Mouse (Mus musculus): ENCODE data around the gene Apobec4. TPM values are rescaled to one million over a fixed set of nuclear protein-coding genes. Genes with fewer than 3 reads are reported as not detected.

The Apobec4 gene
- total RNA-seq, 1 experiment: not detected

GRCm38 (mm10) chr1:152746426-152746825 lies 3.9 kb upstream of the Apobec4 start:
- no peaks in the 10 kb centered on the region for H3K4me1 ChIP-seq (ENCODE audit: control insufficient read depth in 2 of 2, insufficient read depth in 2 of 2, low read length in 2 of 2, poor library complexity in 1 of 2)
- in situ Hi-C loops (cut with MboI; ENCODE audit: low sequenced_read_pairs in 2 of 2, unreplicated experiment in 2 of 2): loop anchor here (10.0 to 25.0 kb wide), 2 partner anchors 209 to 222 kb away; no protein-coding TSS in a partner anchor
- H3K36me3 ChIP-seq (ENCODE audit: control insufficient read depth, insufficient read depth, low read length, poor library complexity, severe bottlenecking): no peaks in the 10 kb centered on the region
- no peaks in the 10 kb centered on the region for H3K9me3 ChIP-seq (ENCODE audit: control insufficient read depth, insufficient read depth, low read depth, low read length)
- H3K4me3 ChIP-seq (ENCODE audit: insufficient read depth in 1 of 2, low read depth in 1 of 2, low read length in 2 of 2, poor library complexity in 1 of 2, severe bottlenecking in 1 of 2): no peak overlapping the region
- no peak overlapping the region for H3K27ac ChIP-seq (ENCODE audit: insufficient read depth, low read depth, low read length, poor library complexity, severe bottlenecking)
- peak; percentile 75 for DNase-seq (ENCODE audit: low read depth, low spot score)
- no peak overlapping the region for H3K9ac ChIP-seq (ENCODE audit: insufficient read depth, low read depth, low read length, poor library complexity, severe bottlenecking)
- TF ChIP-seq HCFC1 (IDR thresholded peaks at IDR 0.05; ENCODE audit: borderline replicate concordance, insufficient read depth, low read length) (no peak), MAFK (IDR thresholded peaks at IDR 0.05; ENCODE audit: insufficient read depth, low read depth, low read length) (no peak), ZC3H11A (IDR thresholded peaks at IDR 0.05; ENCODE audit: borderline replicate concordance, low read depth, low read length) (peak; percentile 83), CHD2 (IDR thresholded peaks at IDR 0.05; ENCODE audit: low read depth, low read length) (no peak), ZNF384 (IDR thresholded peaks at IDR 0.05; ENCODE audit: low read depth, low read length) (no peak)

GRCm38 (mm10) chr1:152749276-152749675 lies 1.1 kb upstream of the Apobec4 start:
- DNase-seq (ENCODE audit: low read depth, low spot score): no peak
- H3K27ac ChIP-seq (ENCODE audit: insufficient read depth, low read depth, low read length, poor library complexity, severe bottlenecking): no peak overlapping the region
- in situ Hi-C loops (cut with MboI; ENCODE audit: low sequenced_read_pairs in 2 of 2, unreplicated experiment in 2 of 2): loop anchor here (10.0 to 25.0 kb wide), 2 partner anchors 212 to 224 kb away; no protein-coding TSS in a partner anchor

GRCm38 (mm10) chr1:152761791-152762190 lies 11.4 kb downstream of the Apobec4 start:
- Histone ChIP-seq H3K9me3 (ENCODE audit: control insufficient read depth, insufficient read depth, low read depth, low read length) (no peaks in the 10 kb centered on the region), H3K9ac (ENCODE audit: insufficient read depth, low read depth, low read length, poor library complexity, severe bottlenecking) (no peak overlapping the region), H3K27ac (ENCODE audit: insufficient read depth, low read depth, low read length, poor library complexity, severe bottlenecking) (no peak overlapping the region), H3K4me1 (ENCODE audit: control insufficient read depth in 2 of 2, insufficient read depth in 2 of 2, low read length in 2 of 2, poor library complexity in 1 of 2) (no peaks in the 10 kb centered on the region), H3K36me3 (ENCODE audit: control insufficient read depth, insufficient read depth, low read length, poor library complexity, severe bottlenecking) (no peaks in the 10 kb centered on the region), H3K4me3 (ENCODE audit: insufficient read depth in 1 of 2, low read depth in 1 of 2, low read length in 2 of 2, poor library complexity in 1 of 2, severe bottlenecking in 1 of 2) (no peak overlapping the region)
- in situ Hi-C loops (cut with MboI; ENCODE audit: low sequenced_read_pairs in 2 of 2, unreplicated experiment in 2 of 2): no loop called here
- DNase-seq (ENCODE audit: low read depth, low spot score): no peak
- TF ChIP-seq HCFC1 (IDR thresholded peaks at IDR 0.05; ENCODE audit: borderline replicate concordance, insufficient read depth, low read length): no peak
- TF ChIP-seq CHD2 (IDR thresholded peaks at IDR 0.05; ENCODE audit: low read depth, low read length): no peak
- no peak for TF ChIP-seq ZNF384 (IDR thresholded peaks at IDR 0.05; ENCODE audit: low read depth, low read length)
- TF ChIP-seq ZC3H11A (IDR thresholded peaks at IDR 0.05; ENCODE audit: borderline replicate concordance, low read depth, low read length): no peak
- no peak for TF ChIP-seq MAFK (IDR thresholded peaks at IDR 0.05; ENCODE audit: insufficient read depth, low read depth, low read length)

More at GRCm38 (mm10) chr1:152749276-152749675, 1.1 kb upstream of the Apobec4 start:
- H3K4me3 ChIP-seq (ENCODE audit: insufficient read depth in 1 of 2, low read depth in 1 of 2, low read length in 2 of 2, poor library complexity in 1 of 2, severe bottlenecking in 1 of 2): no peak overlapping the region
- no peak overlapping the region for H3K9ac ChIP-seq (ENCODE audit: insufficient read depth, low read depth, low read length, poor library complexity, severe bottlenecking)
- no peak for TF ChIP-seq ZNF384 (IDR thresholded peaks at IDR 0.05; ENCODE audit: low read depth, low read length)
- TF ChIP-seq ZC3H11A (IDR thresholded peaks at IDR 0.05; ENCODE audit: borderline replicate concordance, low read depth, low read length): no peak
- TF ChIP-seq MAFK (IDR thresholded peaks at IDR 0.05; ENCODE audit: insufficient read depth, low read depth, low read length): no peak
- TF ChIP-seq CHD2 (IDR thresholded peaks at IDR 0.05; ENCODE audit: low read depth, low read length): no peak
- no peak for TF ChIP-seq HCFC1 (IDR thresholded peaks at IDR 0.05; ENCODE audit: borderline replicate concordance, insufficient read depth, low read length)
- H3K36me3 ChIP-seq (ENCODE audit: control insufficient read depth, insufficient read depth, low read length, poor library complexity, severe bottlenecking): no peaks in the 10 kb centered on the region
- no peaks in the 10 kb centered on the region for H3K4me1 ChIP-seq (ENCODE audit: control insufficient read depth in 2 of 2, insufficient read depth in 2 of 2, low read length in 2 of 2, poor library complexity in 1 of 2)
- no peaks in the 10 kb centered on the region for H3K9me3 ChIP-seq (ENCODE audit: control insufficient read depth, insufficient read depth, low read depth, low read length)

GRCm38 (mm10) chr1:152766032-152766772 lies 15.9 kb downstream of the Apobec4 start, which contains the start of the genes Rgl1 and Arpc5:
Gene Rgl1 (minus strand): TSS chr1:152766351.
Gene Arpc5 (plus strand): TSS chr1:152766542.
- Histone ChIP-seq H3K4me3 (ENCODE audit: insufficient read depth in 1 of 2, low read depth in 1 of 2, low read length in 2 of 2, poor library complexity in 1 of 2, severe bottlenecking in 1 of 2) (peak within 1 kb of the TSS; percentile 81 to 91), H3K36me3 (ENCODE audit: control insufficient read depth, insufficient read depth, low read length, poor library complexity, severe bottlenecking) (peaks cover 9% of the 10 kb centered on the region), H3K9ac (ENCODE audit: insufficient read depth, low read depth, low read length, poor library complexity, severe bottlenecking) (peak within 1 kb of the TSS; percentile 75), H3K4me1 (ENCODE audit: control insufficient read depth in 2 of 2, insufficient read depth in 2 of 2, low read length in 2 of 2, poor library complexity in 1 of 2) (peaks cover 0 to 2% of the 10 kb centered on the region in 2 experiments; a peak in 1 of 4 replicates), H3K27ac (ENCODE audit: insufficient read depth, low read depth, low read length, poor library complexity, severe bottlenecking) (no peak within 1 kb of the TSS), H3K9me3 (ENCODE audit: control insufficient read depth, insufficient read depth, low read depth, low read length) (no peaks in the 10 kb centered on the region)
- peak; percentile 91 for DNase-seq (ENCODE audit: low read depth, low spot score)
- in situ Hi-C loops (cut with MboI; ENCODE audit: low sequenced_read_pairs in 2 of 2, unreplicated experiment in 2 of 2): no loop called here
- TF ChIP-seq ZC3H11A (IDR thresholded peaks at IDR 0.05; ENCODE audit: borderline replicate concordance, low read depth, low read length): no peak
- no peak for TF ChIP-seq MAFK (IDR thresholded peaks at IDR 0.05; ENCODE audit: insufficient read depth, low read depth, low read length)
- no peak for TF ChIP-seq CHD2 (IDR thresholded peaks at IDR 0.05; ENCODE audit: low read depth, low read length)
- no peak for TF ChIP-seq HCFC1 (IDR thresholded peaks at IDR 0.05; ENCODE audit: borderline replicate concordance, insufficient read depth, low read length)
- TF ChIP-seq ZNF384 (IDR thresholded peaks at IDR 0.05; ENCODE audit: low read depth, low read length): no peak
